Comparison of ENCODE assay signal across 16 mouse cellular contexts in the genomic region with DNA sequence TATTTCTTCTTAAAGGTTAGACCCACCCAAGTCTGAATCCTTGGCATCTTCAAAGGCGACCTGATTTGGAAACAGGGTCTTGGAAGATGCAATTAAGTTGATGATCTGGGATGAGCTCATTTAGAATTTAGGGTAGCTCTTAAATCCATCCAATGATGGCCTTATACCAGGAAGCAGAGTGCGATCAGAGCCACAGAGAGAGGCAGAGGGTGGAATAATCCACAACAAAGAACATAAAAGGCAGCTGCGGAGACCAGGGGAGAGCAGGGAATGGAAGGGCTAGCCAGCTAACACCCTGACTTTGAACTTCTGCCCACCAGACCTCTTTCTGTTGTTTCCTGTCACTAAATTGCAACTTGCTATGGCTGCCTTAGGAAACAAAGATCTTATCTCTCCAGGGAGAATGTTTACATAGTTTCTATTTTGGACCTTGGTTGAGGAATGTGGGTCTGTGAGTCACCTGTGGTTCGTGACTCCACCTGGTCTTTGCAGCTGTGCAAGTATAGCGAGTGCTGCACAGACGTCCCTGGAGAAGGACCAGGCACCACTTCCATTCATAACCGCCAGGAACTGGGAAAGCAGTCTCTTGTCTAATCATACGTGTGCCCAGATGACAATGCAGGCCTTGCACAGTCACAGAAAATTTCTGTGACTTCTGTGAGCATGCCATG.
A peak's percentile ranks its signal among the peaks of the same experiment; 100 is the strongest.
DNase-seq lines count a peak whose midpoint lies in the region; ATAC-seq and TF ChIP-seq lines count a peak whose summit lies in the region.
"Had no signal": no experiment of that assay in that cellular context is flagged by ENCODE, and none has a peak within 500 bp of the region (broad histone marks: within the 10 kb centered on the region; RNA-seq: fewer than 3 reads in every experiment).

No protein-coding gene starts in this region.

- in situ Hi-C loops in Patski (cut with MboI; ENCODE audit: low pct_unique_long_range_greater_than_20kb): no loop called here

- DNase-seq in heart, adult 2 months: no peak
- no peak for DNase-seq in heart, postnatal 10 days
- peak; percentile 56 for DNase-seq in lung, postnatal 0 days (ENCODE audit: low spot score)
- no peak for DNase-seq in lung, adult 2 months
- peak; percentile 24 for DNase-seq in Patski (ENCODE audit: low read depth, low spot score)
- DNase-seq in ovary, postnatal 10 days (ENCODE audit: low spot score): no peak
- DNase-seq: adrenal gland, postnatal 36 days; cerebellum, adult 11 months; kidney, adult 11 months; left cerebral cortex, postnatal 4 days; liver, postnatal 0 days; thymus, postnatal 14 days had no signal

- TF ChIP-seq CTCF in heart, adult 2 months (IDR thresholded peaks at IDR 0.05): 0 out of 2 replicates have a peak, but pooled peaks have one; percentile 12
- no peak for TF ChIP-seq CTCF in lung, postnatal 0 days (IDR thresholded peaks at IDR 0.05)
- no peak for TF ChIP-seq CTCF in lung, adult 2 months (IDR thresholded peaks at IDR 0.05; ENCODE audit: insufficient read depth, low read length)
- no peak for TF ChIP-seq CTCF in Patski (IDR thresholded peaks at IDR 0.05)

- TF ChIP-seq EP300 in heart, adult 2 months (IDR thresholded peaks at IDR 0.05; ENCODE audit: insufficient read depth, low read depth, low read length): no peak
- peak; percentile 77 for TF ChIP-seq EP300 in lung, postnatal 0 days (IDR thresholded peaks at IDR 0.05)

- H3K36me3 ChIP-seq in heart, adult 2 months (ENCODE audit: control insufficient read depth, insufficient read depth, low read length): no peaks in the 10 kb centered on the region
- no peaks in the 10 kb centered on the region for H3K36me3 ChIP-seq in lung, postnatal 0 days (ENCODE audit: insufficient read depth, low read length)
- no peaks in the 10 kb centered on the region for H3K36me3 ChIP-seq in stomach, embryonic 14.5 days (ENCODE audit: control insufficient read depth, insufficient read depth, low read length)
- no peaks in the 10 kb centered on the region for H3K36me3 ChIP-seq in forebrain, embryonic 15.5 days
- H3K36me3 ChIP-seq: neural tube, embryonic 13.5 days had no signal

- H3K4me2 ChIP-seq in lung, postnatal 0 days (replicated peaks; ENCODE audit: low read depth, low read length): no peak overlapping the region
- no peak overlapping the region for H3K4me2 ChIP-seq in stomach, embryonic 14.5 days (replicated peaks; ENCODE audit: low read depth, low read length)
- H3K4me2 ChIP-seq in forebrain, embryonic 15.5 days (replicated peaks): no peak overlapping the region
- H3K4me2 ChIP-seq: neural tube, embryonic 13.5 days had no signal

- no peaks in the 10 kb centered on the region for H3K9me3 ChIP-seq in lung, postnatal 0 days (ENCODE audit: low read length)
- H3K9me3 ChIP-seq in stomach, embryonic 14.5 days (ENCODE audit: control insufficient read depth, low read depth, low read length): no peaks in the 10 kb centered on the region
- no peaks in the 10 kb centered on the region for H3K9me3 ChIP-seq in forebrain, embryonic 15.5 days
- H3K9me3 ChIP-seq: neural tube, embryonic 13.5 days had no signal

- no peak overlapping the region for H3K4me3 ChIP-seq in heart, adult 2 months
- no peak overlapping the region for H3K4me3 ChIP-seq in lung, postnatal 0 days (ENCODE audit: low read depth, low read length)
- no peak overlapping the region for H3K4me3 ChIP-seq in lung, adult 2 months (replicated peaks; ENCODE audit: extremely low read depth, low read depth, low read length)
- H3K4me3 ChIP-seq in stomach, embryonic 14.5 days (ENCODE audit: low read depth, low read length): no peak overlapping the region
- H3K4me3 ChIP-seq in forebrain, embryonic 15.5 days: no peak overlapping the region
- H3K4me3 ChIP-seq: neural tube, embryonic 13.5 days had no signal

- 49% methylated on average over 8 of the region's 8 CpGs for WGBS in heart, adult 2 months
- 44% methylated on average over 8 of the region's 8 CpGs for WGBS in lung, postnatal 0 days
- 46% methylated on average over 8 of the region's 8 CpGs for WGBS in lung, adult 2 months
- WGBS in stomach, embryonic 14.5 days: 56% methylated on average over 8 of the region's 8 CpGs
- 84% methylated on average over 8 of the region's 8 CpGs for WGBS in forebrain, embryonic 15.5 days

- H3K9ac ChIP-seq in heart, adult 2 months (ENCODE audit: low read depth, low read length): no peak overlapping the region
- H3K9ac ChIP-seq in lung, postnatal 0 days (replicated peaks; ENCODE audit: low read depth): no peak overlapping the region
- no peak overlapping the region for H3K9ac ChIP-seq in stomach, embryonic 14.5 days (replicated peaks; ENCODE audit: low read depth, low read length)
- H3K9ac ChIP-seq in forebrain, embryonic 15.5 days (replicated peaks): no peak overlapping the region
- H3K9ac ChIP-seq: liver, postnatal 0 days; neural tube, embryonic 13.5 days had no signal

- TF ChIP-seq POLR2A in heart, adult 2 months (IDR thresholded peaks at IDR 0.05; ENCODE audit: insufficient read depth, low read depth, low read length): no peak
- TF ChIP-seq POLR2A in lung, adult 2 months (IDR thresholded peaks at IDR 0.05; ENCODE audit: borderline replicate concordance, extremely low read depth, low read depth, low read length): no peak

- H3K79me2 ChIP-seq in heart, adult 2 months (replicated peaks; ENCODE audit: control insufficient read depth, insufficient read depth, low read length): no peaks in the 10 kb centered on the region

- ATAC-seq in lung, postnatal 0 days: peak; percentile 69
- ATAC-seq in Patski: peak; percentile 21
- peak; percentile 78 for ATAC-seq in stomach, embryonic 14.5 days (ENCODE audit: insufficient number of reproducible peaks, insufficient read depth, low FRiP score, low read depth)
- no peak for ATAC-seq in forebrain, embryonic 15.5 days (replicated peaks)
- ATAC-seq: liver, postnatal 0 days; midbrain, embryonic 16.5 days had no signal

- H3K27ac ChIP-seq in heart, adult 2 months: no peak overlapping the region
- H3K27ac ChIP-seq in lung, postnatal 0 days (ENCODE audit: low read length): no peak overlapping the region
- no peak overlapping the region for H3K27ac ChIP-seq in stomach, embryonic 14.5 days (ENCODE audit: low read length)
- no peak overlapping the region for H3K27ac ChIP-seq in forebrain, embryonic 15.5 days (replicated peaks)
- H3K27ac ChIP-seq: neural tube, embryonic 13.5 days had no signal

- POLR2A ChIA-PET in Patski (lab: Charles Lee): interaction anchor here (0.5 to 0.7 kb wide), 2 partner anchors 74 to 1506 kb away, joined by 3 read pairs; no protein-coding TSS in a partner anchor

- intact Hi-C loops in heart, adult 2 months (cut with DNase I): no loop called here
- intact Hi-C loops in heart, postnatal 10 days (cut with DNase I): no loop called here

- CTCF ChIA-PET in Patski (lab: Charles Lee): interaction anchor here (1.0 to 1.4 kb wide), 5 partner anchors 10 to 57 kb away, joined by 3 to 5 read pairs (median 3); no protein-coding TSS in a partner anchor

- H3K4me1 ChIP-seq in heart, adult 2 months (ENCODE audit: control insufficient read depth, insufficient read depth, low read length): peaks cover 13% of the 10 kb centered on the region
- no peaks in the 10 kb centered on the region; the same call in 1 of the 2 replicates for H3K4me1 ChIP-seq in lung, postnatal 0 days (ENCODE audit: insufficient read depth, low read depth, low read length)
- H3K4me1 ChIP-seq in lung, adult 2 months (ENCODE audit: control insufficient read depth, insufficient read depth, low read length): peaks cover 7% of the 10 kb centered on the region; the same call in 1 of the 2 replicates
- 0 out of 2 replicates have a peak, but pooled peaks cover 4% of the 10 kb centered on the region for H3K4me1 ChIP-seq in stomach, embryonic 14.5 days (ENCODE audit: control insufficient read depth, insufficient read depth, low read length)
- no peaks in the 10 kb centered on the region for H3K4me1 ChIP-seq in forebrain, embryonic 15.5 days
- H3K4me1 ChIP-seq: neural tube, embryonic 13.5 days had no signal

- H3K27me3 ChIP-seq in heart, adult 2 months (ENCODE audit: control insufficient read depth, insufficient read depth, low read length): no peaks in the 10 kb centered on the region
- no peaks in the 10 kb centered on the region for H3K27me3 ChIP-seq in lung, postnatal 0 days (replicated peaks; ENCODE audit: insufficient read depth, low read length)
- H3K27me3 ChIP-seq in Patski: no peaks in the 10 kb centered on the region
- H3K27me3 ChIP-seq in stomach, embryonic 14.5 days (ENCODE audit: control insufficient read depth, insufficient read depth, low read length): no peaks in the 10 kb centered on the region
- no peaks in the 10 kb centered on the region for H3K27me3 ChIP-seq in forebrain, embryonic 15.5 days
- H3K27me3 ChIP-seq: neural tube, embryonic 13.5 days had no signal

Comparison
In these comparisons a context has a peak if more than half of its experiments do, and no peak if none do; other contexts are left out.
1. DNase-seq: peak in lung, postnatal 0 days (single experiment) and Patski (single experiment); none in heart, adult 2 months (0 of 2), heart, postnatal 10 days (0 of 2), lung, adult 2 months (single experiment) and ovary, postnatal 10 days (single experiment).